ENCODE assay signal across 7 mouse cellular contexts in genomic region chr2:120563235-120563990, GRCm38 (mm10). TPM values are rescaled to one million over a fixed set of nuclear protein-coding genes. Genes with fewer than 3 reads are reported as not detected.
DNase-seq lines count a peak whose midpoint lies in the region; ATAC-seq lines count a peak whose summit lies in the region.

TSS of gene Zfp106 (minus strand) at chr2:120563843.

- WGBS in embryonic facial prominence, embryonic 11.5 days, result under 1% methylated on average over 49 of the region's 50 CpGs
- under 1% methylated on average over 50 of the region's 50 CpGs for WGBS in limb, embryonic 11.5 days
- under 1% methylated on average over 50 of the region's 50 CpGs for WGBS in midbrain, embryonic 14.5 days

- H3K27ac ChIP-seq in embryonic facial prominence, embryonic 11.5 days (replicated peaks; ENCODE audit: low read depth, low read length), result peak within 1 kb of the TSS; percentile 59; the same call in 1 of the 2 replicates
- 0 out of 2 replicates have a peak within 1 kb of the TSS, but pooled peaks have one; percentile 47 for H3K27ac ChIP-seq in limb, embryonic 11.5 days (replicated peaks; ENCODE audit: low read depth, low read length)
- H3K27ac ChIP-seq in midbrain, embryonic 14.5 days (replicated peaks; ENCODE audit: low read depth, low read length), result peak within 1 kb of the TSS; percentile 83

- H3K9ac ChIP-seq in embryonic facial prominence, embryonic 11.5 days (replicated peaks; ENCODE audit: low read length), result peak within 1 kb of the TSS; percentile 95
- peak within 1 kb of the TSS; percentile 92 for H3K9ac ChIP-seq in limb, embryonic 11.5 days (ENCODE audit: low read length)
- H3K9ac ChIP-seq in midbrain, embryonic 14.5 days (replicated peaks; ENCODE audit: low read length), result peak within 1 kb of the TSS; percentile 91

- no peaks in the 10 kb centered on the region for H3K9me3 ChIP-seq in embryonic facial prominence, embryonic 11.5 days (replicated peaks; ENCODE audit: control insufficient read depth, low read length)
- H3K9me3 ChIP-seq in limb, embryonic 11.5 days (ENCODE audit: control insufficient read depth, low read length), result no peaks in the 10 kb centered on the region
- H3K9me3 ChIP-seq in midbrain, embryonic 14.5 days (ENCODE audit: control insufficient read depth, low read length), result no peaks in the 10 kb centered on the region

- ATAC-seq in embryonic facial prominence, embryonic 11.5 days (replicated peaks; ENCODE audit: insufficient number of reproducible peaks, low FRiP score, low TSS enrichment, low read depth), result peak; percentile 86
- peak; percentile 62 for ATAC-seq in granulocyte monocyte progenitor cell, adult 5-6 weeks (replicated peaks; ENCODE audit: poor library complexity, severe bottlenecking)
- peak; percentile 83 for ATAC-seq in limb, embryonic 11.5 days (ENCODE audit: insufficient number of reproducible peaks, low FRiP score, low TSS enrichment, low read depth)
- ATAC-seq in midbrain, embryonic 14.5 days (ENCODE audit: low FRiP score, low TSS enrichment), result peak; percentile 89

- peak within 1 kb of the TSS; percentile 90 for H3K4me3 ChIP-seq in embryonic facial prominence, embryonic 11.5 days (ENCODE audit: low read depth, low read length)
- peak within 1 kb of the TSS; percentile 94 for H3K4me3 ChIP-seq in limb, embryonic 11.5 days (ENCODE audit: low read depth, low read length)
- H3K4me3 ChIP-seq in midbrain, embryonic 14.5 days (replicated peaks; ENCODE audit: low read depth, low read length), result peak within 1 kb of the TSS; percentile 92

- no peaks in the 10 kb centered on the region for H3K27me3 ChIP-seq in embryonic facial prominence, embryonic 11.5 days (ENCODE audit: control insufficient read depth, insufficient read depth, low read length)
- H3K27me3 ChIP-seq in limb, embryonic 11.5 days (ENCODE audit: control insufficient read depth, insufficient read depth, low read length), result no peaks in the 10 kb centered on the region
- no peaks in the 10 kb centered on the region for H3K27me3 ChIP-seq in midbrain, embryonic 14.5 days (ENCODE audit: control insufficient read depth, insufficient read depth, low read length)

- DNase-seq in adrenal gland, postnatal 14 days, result peak; percentile 93
- peak; percentile 93 for DNase-seq in embryonic facial prominence, embryonic 11.5 days (ENCODE audit: low spot score)
- peak; percentile 86 for DNase-seq in kidney, adult 18-20 months
- peak; percentile 86 for DNase-seq in limb, embryonic 11.5 days (ENCODE audit: low spot score)
- peak; percentile 94 for DNase-seq in midbrain, embryonic 14.5 days
- peak; percentile 74 to 82 for DNase-seq in spleen, adult 18-20 months

- no peaks in the 10 kb centered on the region for H3K4me1 ChIP-seq in embryonic facial prominence, embryonic 11.5 days (ENCODE audit: control insufficient read depth, insufficient read depth, low read length)
- no peaks in the 10 kb centered on the region for H3K4me1 ChIP-seq in limb, embryonic 11.5 days (ENCODE audit: control insufficient read depth, insufficient read depth, low read length)
- peaks cover 14% of the 10 kb centered on the region for H3K4me1 ChIP-seq in midbrain, embryonic 14.5 days (ENCODE audit: control insufficient read depth, insufficient read depth, low read length)

- peak within 1 kb of the TSS; percentile 68 for H3K4me2 ChIP-seq in embryonic facial prominence, embryonic 11.5 days (ENCODE audit: low read depth, low read length)
- H3K4me2 ChIP-seq in limb, embryonic 11.5 days (ENCODE audit: low read depth, severe bottlenecking), result peak within 1 kb of the TSS; percentile 55
- H3K4me2 ChIP-seq in midbrain, embryonic 14.5 days (ENCODE audit: low read length), result peak within 1 kb of the TSS; percentile 81

- H3K36me3 ChIP-seq in embryonic facial prominence, embryonic 11.5 days (replicated peaks; ENCODE audit: control insufficient read depth, insufficient read depth, low read depth, low read length), result no peaks in the 10 kb centered on the region
- no peaks in the 10 kb centered on the region for H3K36me3 ChIP-seq in limb, embryonic 11.5 days (ENCODE audit: control insufficient read depth, insufficient read depth, low read length)
- no peaks in the 10 kb centered on the region for H3K36me3 ChIP-seq in midbrain, embryonic 14.5 days (ENCODE audit: control insufficient read depth, insufficient read depth, low read length)

RNA-seq across cellular contexts. Expression of gene Zfp106, which starts in this region (rescaled TPM):
- total RNA-seq in adrenal gland, postnatal 14 days (2021), result 93.3 and 107 TPM in 2 replicates
- polyA plus RNA-seq in embryonic facial prominence, embryonic 11.5 days (2014; fragmentation: Nextera tagmentation; extraction: Ambion mirVana), result 55.9 and 59.2 TPM in 2 replicates
- total RNA-seq in granulocyte monocyte progenitor cell, adult 5-6 weeks (2014; fragmentation: Nextera tagmentation), result 110 and 113 TPM in 2 replicates
- total RNA-seq in granulocyte monocyte progenitor cell, adult 5-6 weeks (2017), result 139 and 142 TPM in 2 replicates
- 66.1 and 70.5 TPM in 2 replicates for polyA plus RNA-seq in limb, embryonic 11.5 days (2014; fragmentation: Nextera tagmentation; extraction: Ambion mirVana)
- polyA plus RNA-seq in midbrain, embryonic 14.5 days (2014; fragmentation: Nextera tagmentation; extraction: Ambion mirVana), result 46.6 and 53.6 TPM in 2 replicates

Comparison
In these comparisons a context has a peak if more than half of its experiments do, and no peak if none do; other contexts are left out.
1. Peak in every context shown above with its lines: DNase-seq, ATAC-seq, H3K4me3 ChIP-seq and H3K27ac ChIP-seq.